Mouse (Mus musculus) liver, postnatal 0 days (tissue): Measurements from ENCODE around the gene Clcnka.

Source experiments
- CTCF ChIP-seq: sonication (generic); IDR thresholded peaks from 2 replicates; pipeline ENCODE4 v1.5.1; 2016; ENCODE audit warnings: antibody characterized with exemption, low read depth
- EP300 ChIP-seq: IDR thresholded peaks from 2 replicates; pipeline ENCODE4 v1.6.1; 2016; ENCODE audit warnings: antibody characterized with exemption, low read depth, mild to moderate bottlenecking

DNA sequence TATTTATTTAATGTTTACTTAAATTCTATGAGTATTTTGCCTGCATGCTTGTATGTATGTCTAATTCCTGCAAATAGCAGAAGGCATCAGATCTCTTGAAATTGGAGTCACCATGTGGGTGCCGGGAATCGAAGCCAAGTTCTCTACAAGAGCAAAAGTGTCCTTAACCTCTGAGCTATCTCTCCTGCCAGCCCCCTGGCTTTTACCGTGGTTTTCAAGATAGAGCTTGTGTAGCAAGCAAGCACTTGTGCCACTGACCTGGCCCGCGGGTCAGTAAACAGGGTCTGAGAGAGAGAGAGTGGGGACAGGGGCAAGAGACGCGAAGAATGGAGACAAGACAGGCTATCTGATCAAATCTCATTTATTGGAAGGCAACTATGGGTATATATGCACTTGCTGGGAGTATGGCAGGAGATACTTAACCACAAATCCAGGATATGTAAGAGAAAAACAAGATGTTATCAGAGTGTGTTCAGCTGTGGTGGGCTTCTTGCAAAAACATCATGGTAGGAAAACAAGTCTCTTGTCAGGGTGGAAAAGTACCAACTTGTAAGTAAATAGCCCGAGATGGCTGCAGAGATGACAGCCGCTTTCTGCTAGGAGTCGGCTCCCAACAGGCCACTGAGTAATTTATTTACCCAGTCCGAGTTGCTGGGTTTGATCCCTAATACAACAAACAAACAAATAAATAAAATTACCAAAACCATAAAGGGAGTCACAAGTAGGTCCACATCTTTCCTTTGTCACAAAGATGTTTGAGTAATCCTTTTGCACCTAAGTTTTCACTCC, 45.3 kb upstream of the Clcnka start:
- TF ChIP-seq CTCF (no peak), EP300 (no peak)
